Mouse (Mus musculus) forebrain, embryonic 16.5 days (tissue): ENCODE results near the gene Sept9. TPM values are rescaled to one million over a fixed set of nuclear protein-coding genes. Genes with fewer than 3 reads are reported as not detected.

Experiments
- ATAC-seq: fragments of 200-750 bp; cut with Nextera tagmentation; 2 replicates; pipeline ENCODE4 v1.8.0; 2017; ENCODE audit warnings: mild to moderate bottlenecking, moderate library complexity
- H3K27ac ChIP-seq: fragments of 300-500 bp; sonication (generic); 2 replicates; pipeline ENCODE4 v1.5.1; 2014; ENCODE audit warnings: low read length, control low read depth
- H3K27me3 ChIP-seq: fragments of 300-500 bp; sonication (generic); replicated peaks from 2 replicates; pipeline ENCODE4 v1.6.1; 2014; ENCODE audit warnings: low read length; ENCODE audit not compliant: control insufficient read depth, insufficient read depth
- H3K36me3 ChIP-seq: fragments of 300-500 bp; sonication (generic); 2 replicates; pipeline ENCODE4 v1.6.1; 2014; ENCODE audit not compliant: control insufficient read depth, insufficient read depth
- H3K4me1 ChIP-seq: fragments of 300-500 bp; sonication (generic); replicated peaks from 2 replicates; pipeline ENCODE4 v1.6.1; 2014; ENCODE audit warnings: low read length; ENCODE audit not compliant: control insufficient read depth, insufficient read depth
- H3K4me2 ChIP-seq: fragments of 300-500 bp; sonication (generic); 2 replicates; pipeline ENCODE4 v1.6.1; 2014; ENCODE audit warnings: mild to moderate bottlenecking, low read length, control low read depth
- H3K4me3 ChIP-seq: fragments of 300-500 bp; sonication (generic); replicated peaks from 2 replicates; pipeline ENCODE4 v1.5.1; 2014; ENCODE audit warnings: mild to moderate bottlenecking, low read length, control low read depth
- H3K9ac ChIP-seq: fragments of 300-500 bp; sonication (generic); replicated peaks from 2 replicates; pipeline ENCODE4 v1.6.1; 2014; ENCODE audit warnings: low read depth, low read length, control low read depth
- H3K9me3 ChIP-seq: fragments of 300-500 bp; sonication (generic); 2 replicates; pipeline ENCODE4 v1.6.1; 2016; ENCODE audit warnings: low read length; ENCODE audit not compliant: control insufficient read depth
- WGBS: fragments of 180-500 bp; shearing (Covaris S2); extraction: QIAGEN DNeasy Blood & Tissue Kit; methylation state at CpG from one replicate; pipeline ENCODE4 v1.1.7; 2014; 5-methylcytosine and 5-hydroxymethylcytosine counted together
- polyA plus RNA-seq: library from polyadenylated mRNA; unstranded; fragments of >200 nt; fragmentation: Nextera tagmentation; extraction: Ambion mirVana; gene quantifications from 2 replicates; pipeline ENCODE4 v1.2.1, GENCODE M21; 2015

The Sept9 gene
- polyA plus RNA-seq, 1 experiment from 2014 or later = 120 TPM

GRCm38 (mm10) chr11:117326867-117327600 is 127.6 kb downstream of the Sept9 start:
- no peaks in the 10 kb centered on the region for H3K27me3 ChIP-seq
- H3K4me3 ChIP-seq = no peak overlapping the region
- no peaks in the 10 kb centered on the region for H3K9me3 ChIP-seq
- H3K4me1 ChIP-seq = peaks cover 41% of the 10 kb centered on the region
- H3K4me2 ChIP-seq = no peak overlapping the region
- H3K36me3 ChIP-seq = no peaks in the 10 kb centered on the region
- 49% methylated on average over 15 of the region's 16 CpGs for WGBS
- ATAC-seq = peak; percentile 44; the same call in 1 of the 2 replicates
- no peak overlapping the region for H3K9ac ChIP-seq
- H3K27ac ChIP-seq = no peak overlapping the region

- H3K9me3 ChIP-seq = no peaks in the 10 kb centered on the region
- H3K4me1 ChIP-seq = peaks cover 41% of the 10 kb centered on the region
- no peak overlapping the region for H3K4me2 ChIP-seq
- WGBS = 85% methylated on average over 5 of the region's 5 CpGs
- ATAC-seq = no peak
- no peaks in the 10 kb centered on the region for H3K27me3 ChIP-seq
- no peaks in the 10 kb centered on the region for H3K36me3 ChIP-seq
- H3K9ac ChIP-seq = no peak overlapping the region
- H3K27ac ChIP-seq = no peak overlapping the region
- no peak overlapping the region for H3K4me3 ChIP-seq
These were observed 128.2 kb downstream of the Sept9 start for GRCm38 (mm10) chr11:117327633-117328032.

- Histone ChIP-seq H3K27ac (peak overlapping the region; percentile 98), H3K27me3 (no peaks in the 10 kb centered on the region), H3K9me3 (no peaks in the 10 kb centered on the region), H3K4me1 (peaks cover 58% of the 10 kb centered on the region), H3K36me3 (no peaks in the 10 kb centered on the region), H3K4me3 (no peak overlapping the region), H3K4me2 (no peak overlapping the region), H3K9ac (0 out of 2 replicates have a peak overlapping the region, but pooled peaks have one; percentile 93)
- ATAC-seq = no peak
- 57% methylated on average over 12 of the region's 12 CpGs for WGBS
These were observed 130.9 kb downstream of the Sept9 start for GRCm38 (mm10) chr11:117330076-117330950.

GRCm38 (mm10) chr11:117330951-117331254 is 131.4 kb downstream of the Sept9 start:
- Histone ChIP-seq H3K4me2 (peak overlapping the region; percentile 83; the same call in 1 of the 2 replicates), H3K4me3 (no peak overlapping the region), H3K36me3 (no peaks in the 10 kb centered on the region), H3K4me1 (peaks cover 57% of the 10 kb centered on the region), H3K27ac (peak overlapping the region; percentile 98), H3K9me3 (no peaks in the 10 kb centered on the region), H3K9ac (peak overlapping the region; percentile 93; the same call in 1 of the 2 replicates), H3K27me3 (no peaks in the 10 kb centered on the region)
- WGBS = 27% methylated on average over 7 of the region's 7 CpGs
- ATAC-seq = no peak

- H3K4me3 ChIP-seq = peak overlapping the region; percentile 76
- peak overlapping the region; percentile 83 for H3K4me2 ChIP-seq
- H3K9ac ChIP-seq = peak overlapping the region; percentile 93
- no peaks in the 10 kb centered on the region for H3K27me3 ChIP-seq
- H3K36me3 ChIP-seq = no peaks in the 10 kb centered on the region
- under 1% methylated on average over 17 of the region's 17 CpGs for WGBS
- H3K27ac ChIP-seq = peak overlapping the region; percentile 98
- H3K4me1 ChIP-seq = peaks cover 55% of the 10 kb centered on the region
- H3K9me3 ChIP-seq = no peaks in the 10 kb centered on the region
- peak; percentile 51 for ATAC-seq
These were observed 132.1 kb downstream of the Sept9 start for GRCm38 (mm10) chr11:117331361-117332241.

- peaks cover 47% of the 10 kb centered on the region for H3K4me1 ChIP-seq
- peak overlapping the region; percentile 98 for H3K27ac ChIP-seq
- no peaks in the 10 kb centered on the region for H3K9me3 ChIP-seq
- H3K9ac ChIP-seq = peak overlapping the region; percentile 93
- WGBS = under 1% methylated on average over 37 of the region's 37 CpGs
- peak overlapping the region; percentile 76 for H3K4me3 ChIP-seq
- no peaks in the 10 kb centered on the region for H3K27me3 ChIP-seq
- H3K4me2 ChIP-seq = peak overlapping the region; percentile 83
- ATAC-seq = peak; percentile 87
- H3K36me3 ChIP-seq = no peaks in the 10 kb centered on the region
These were observed 133.0 kb downstream of the Sept9 start for GRCm38 (mm10) chr11:117332242-117333149.

- H3K9me3 ChIP-seq = no peaks in the 10 kb centered on the region
- no peaks in the 10 kb centered on the region for H3K27me3 ChIP-seq
- ATAC-seq = no peak
- peak overlapping the region; percentile 83 for H3K4me2 ChIP-seq
- H3K4me3 ChIP-seq = peak overlapping the region; percentile 76
- 7% methylated on average over 13 of the region's 13 CpGs for WGBS
- H3K4me1 ChIP-seq = peaks cover 48% of the 10 kb centered on the region
- H3K27ac ChIP-seq = peak overlapping the region; percentile 98
- no peaks in the 10 kb centered on the region for H3K36me3 ChIP-seq
- peak overlapping the region; percentile 93 for H3K9ac ChIP-seq
These were observed 133.8 kb downstream of the Sept9 start for GRCm38 (mm10) chr11:117333150-117333715.

GRCm38 (mm10) chr11:117334101-117334500 is 134.6 kb downstream of the Sept9 start:
- no peak overlapping the region for H3K4me3 ChIP-seq
- 54% methylated on average over 6 of the region's 6 CpGs for WGBS
- H3K9ac ChIP-seq = no peak overlapping the region
- no peaks in the 10 kb centered on the region for H3K9me3 ChIP-seq
- H3K4me1 ChIP-seq = peaks cover 56% of the 10 kb centered on the region
- no peaks in the 10 kb centered on the region for H3K36me3 ChIP-seq
- peak overlapping the region; percentile 83 for H3K4me2 ChIP-seq
- H3K27ac ChIP-seq = no peak overlapping the region
- H3K27me3 ChIP-seq = no peaks in the 10 kb centered on the region
- no peak for ATAC-seq
